Mouse (Mus musculus) left cerebral cortex, adult 8-10 months (tissue): ENCODE data around the gene Hmgb2. TPM values are rescaled to one million over a fixed set of nuclear protein-coding genes. Genes with fewer than 3 reads are reported as not detected.
A peak's percentile ranks its signal among the peaks of the same experiment; 100 is the strongest.
"Not testable (repeated sequence)": the region's sequence is repeated elsewhere in the genome, so short reads cannot be mapped to it uniquely, and the experiment has no call there.

Experiments used
- DNase-seq, 2 experiments: peaks; one replicate each; pipeline ENCODE4 v3.0.0; 2022; ENCODE audit warnings: low spot score in 2 of 2
- total RNA-seq, 4 experiments: library from RNA; stranded (reverse); gene quantifications; 2 replicates each; pipeline ENCODE4 v1.2.4; 2022

The Hmgb2 gene
- total RNA-seq, 4 experiments from 2014 or later = 4.7 to 9.3 (median 5.8) TPM

GRCm38 (mm10) chr8:57510791-57511315 lies 854 bp upstream of the Hmgb2 start:
- no peak for DNase-seq

- no peak for DNase-seq
These were observed 692 bp downstream of the Hmgb2 start for GRCm38 (mm10) chr8:57512141-57513056.

GRCm38 (mm10) chr8:57513178-57513661 lies 1.5 kb downstream of the Hmgb2 start:
- not testable (repeated sequence) for DNase-seq

GRCm38 (mm10) chr8:57516685-57517084 lies 5.0 kb downstream of the Hmgb2 start:
- DNase-seq = not testable (repeated sequence)

GRCm38 (mm10) chr8:57517723-57518122 lies 6.0 kb downstream of the Hmgb2 start:
- DNase-seq = no peak

GRCm38 (mm10) chr8:57520186-57520786 lies 8.6 kb downstream of the Hmgb2 start:
- DNase-seq = no peak

- no peak for DNase-seq
These were observed 16.3 kb downstream of the Hmgb2 start for GRCm38 (mm10) chr8:57528036-57528435.

- no peak for DNase-seq
These were observed 18.5 kb downstream of the Hmgb2 start for GRCm38 (mm10) chr8:57530238-57530637.

- DNase-seq = peak in 1 of 2 experiments; percentile 34
These were observed 19.1 kb downstream of the Hmgb2 start for GRCm38 (mm10) chr8:57530666-57531349.

GRCm38 (mm10) chr8:57532223-57532622 lies 20.5 kb downstream of the Hmgb2 start:
- DNase-seq = no peak

GRCm38 (mm10) chr8:57533106-57533505 lies 21.4 kb downstream of the Hmgb2 start:
- DNase-seq = no peak

GRCm38 (mm10) chr8:57534495-57534894 lies 22.8 kb downstream of the Hmgb2 start:
- no peak for DNase-seq

GRCm38 (mm10) chr8:57536167-57536566 lies 24.5 kb downstream of the Hmgb2 start:
- DNase-seq = no peak

- no peak for DNase-seq
These were observed 26.9 kb downstream of the Hmgb2 start for GRCm38 (mm10) chr8:57538601-57539000.

- peak in 1 of 2 experiments; percentile 40 for DNase-seq
These were observed 28.6 kb downstream of the Hmgb2 start for GRCm38 (mm10) chr8:57540110-57540838.

- no peak for DNase-seq
These were observed 29.2 kb downstream of the Hmgb2 start for GRCm38 (mm10) chr8:57540951-57541350.

GRCm38 (mm10) chr8:57541405-57541804 lies 29.7 kb downstream of the Hmgb2 start:
- DNase-seq = no peak

GRCm38 (mm10) chr8:57546401-57546800 lies 34.7 kb downstream of the Hmgb2 start:
- no peak for DNase-seq

GRCm38 (mm10) chr8:57546834-57547233 lies 35.1 kb downstream of the Hmgb2 start:
- no peak for DNase-seq

GRCm38 (mm10) chr8:57547581-57547980 lies 35.9 kb downstream of the Hmgb2 start:
- DNase-seq = no peak
